Mouse (Mus musculus) ES-CJ7 (cell line): ENCODE data around the gene Dnal4.

ENCODE experiments used
- DNase-seq: peaks from one replicate; pipeline ENCODE4 v3.0.0; 2011; ENCODE audit warnings: low read depth, low spot score

The Dnal4 gene

DNA sequence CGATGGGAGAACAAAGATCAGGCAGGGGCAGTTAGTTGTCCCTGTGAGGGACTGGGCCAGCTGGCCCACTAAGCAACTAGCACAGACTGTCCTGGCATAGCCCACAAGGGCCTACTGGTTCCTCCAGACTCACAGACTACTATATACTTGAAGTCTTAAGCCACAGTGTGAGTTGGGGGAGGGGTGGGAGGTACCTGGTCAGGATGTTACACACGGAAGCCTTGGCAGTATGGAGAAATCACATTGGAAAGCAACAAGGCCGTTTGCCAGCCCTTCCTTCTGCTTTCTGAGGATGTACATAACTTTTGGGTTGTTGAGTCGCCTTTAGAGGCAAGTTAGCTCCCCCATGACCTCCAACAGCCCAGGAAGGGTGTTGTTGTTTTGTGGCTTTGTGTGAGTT, 44.0 kb downstream of the Dnal4 start:
- DNase-seq = no peak

DNA sequence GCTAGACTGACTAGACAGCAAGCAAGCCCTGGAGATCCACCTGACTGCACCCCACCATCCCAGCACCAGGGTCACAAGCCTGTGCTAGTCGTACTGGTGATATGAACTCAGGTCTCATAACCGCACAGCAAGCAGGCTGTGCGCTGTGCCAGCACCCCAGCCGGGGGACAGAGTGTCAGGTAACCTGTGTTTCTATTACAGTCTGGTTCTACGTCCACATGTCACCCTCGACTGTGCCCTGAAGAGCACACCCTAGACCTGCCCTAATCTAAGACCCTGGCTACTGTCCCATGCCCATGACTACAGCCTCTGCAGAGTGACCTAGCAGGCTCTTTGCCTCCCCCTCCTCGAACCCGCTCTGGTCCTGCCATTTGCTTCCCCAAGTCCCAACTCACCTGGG, 44.5 kb downstream of the Dnal4 start:
- no peak for DNase-seq

DNA sequence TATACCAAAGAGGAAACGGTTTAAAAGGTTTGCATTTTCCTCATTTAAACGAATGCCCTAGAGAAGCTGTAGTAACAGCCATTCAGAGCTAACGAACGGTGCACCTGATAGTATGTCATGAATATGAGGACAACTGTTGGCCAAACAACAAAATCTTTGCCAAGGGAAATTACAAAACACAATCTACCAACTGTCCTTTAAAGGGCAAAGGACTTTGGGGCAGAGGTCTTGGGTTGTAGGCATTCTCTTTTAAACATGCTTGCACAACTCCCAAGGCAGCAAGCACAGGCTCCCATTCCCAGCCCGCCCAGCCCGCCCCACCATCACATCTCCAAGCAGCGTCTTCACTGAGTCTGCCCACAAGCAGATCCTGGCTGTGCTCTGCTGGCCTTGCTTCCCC, 46.1 kb downstream of the Dnal4 start:
- no peak for DNase-seq

DNA sequence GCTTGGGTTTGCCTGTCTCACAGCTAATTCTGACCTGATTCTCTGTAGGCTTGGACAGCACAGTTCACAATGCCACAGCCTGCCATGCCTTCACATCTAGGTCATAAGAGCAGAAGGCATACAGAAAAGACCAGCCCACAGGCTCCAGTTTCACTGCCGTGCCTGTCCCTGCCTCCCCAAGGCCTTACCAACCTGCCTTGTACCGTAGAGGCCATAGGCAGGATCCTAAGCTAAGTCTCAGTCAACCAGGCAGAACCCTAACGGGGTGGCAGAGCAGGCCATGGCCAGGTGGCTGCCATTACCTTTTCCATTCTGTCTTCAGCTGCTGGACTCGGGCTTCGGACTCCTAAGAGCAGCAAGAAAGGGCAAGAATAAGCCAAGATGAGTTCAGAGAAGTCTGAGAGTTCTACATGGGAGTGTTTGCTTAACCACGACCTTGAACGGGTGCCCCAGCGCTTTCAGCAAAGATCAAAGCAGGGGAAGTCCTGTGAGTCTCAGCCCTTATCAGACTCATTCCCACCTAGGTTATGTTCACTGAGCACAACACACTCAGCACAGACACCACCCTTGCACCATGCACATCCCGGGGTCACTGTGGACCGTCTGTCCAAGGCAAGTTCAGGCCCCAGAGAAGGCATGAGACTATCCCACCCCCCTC, 48.8 kb downstream of the Dnal4 start:
- no peak for DNase-seq

DNA sequence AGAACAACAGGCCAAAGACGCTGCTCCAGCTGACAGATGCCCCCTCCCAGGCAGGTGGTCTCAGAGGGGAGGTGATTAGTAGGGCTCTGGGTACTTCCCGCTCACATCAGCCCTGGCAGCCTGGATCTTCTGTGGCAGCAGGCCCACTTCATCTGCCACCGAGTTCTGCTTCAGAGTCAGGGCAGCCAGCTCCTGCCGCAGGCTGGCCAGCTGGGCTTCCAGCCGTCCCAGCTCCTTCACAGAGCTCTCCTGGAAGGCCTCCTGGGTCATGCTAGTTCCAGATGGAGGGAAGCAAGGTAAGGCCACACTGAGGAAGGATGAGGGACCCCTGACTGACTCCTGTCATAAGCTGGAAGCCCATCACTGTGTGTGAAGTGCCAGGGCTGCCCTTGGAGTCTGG, 49.3 kb downstream of the Dnal4 start:
- no peak for DNase-seq

DNA sequence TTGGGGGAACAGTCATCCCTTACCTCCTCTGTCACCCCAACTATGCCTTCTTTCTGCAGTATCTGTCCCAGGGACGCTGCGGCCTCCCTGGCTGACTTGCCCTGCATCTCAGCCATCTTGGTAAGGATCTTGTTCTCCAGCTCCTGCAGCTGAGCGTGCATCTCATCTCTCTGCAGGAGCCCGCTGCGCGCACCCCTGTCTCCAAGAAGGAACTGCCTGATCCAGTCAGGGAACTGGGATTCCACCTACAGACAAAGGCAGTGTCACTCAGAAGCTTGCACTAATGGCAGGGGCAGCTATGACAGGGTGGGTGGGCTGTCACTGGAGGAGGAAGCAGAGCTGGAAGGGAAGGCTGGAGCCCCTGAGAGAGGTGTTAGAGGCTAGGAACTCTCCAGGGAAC, 49.8 kb downstream of the Dnal4 start:
- DNase-seq = no peak

DNA sequence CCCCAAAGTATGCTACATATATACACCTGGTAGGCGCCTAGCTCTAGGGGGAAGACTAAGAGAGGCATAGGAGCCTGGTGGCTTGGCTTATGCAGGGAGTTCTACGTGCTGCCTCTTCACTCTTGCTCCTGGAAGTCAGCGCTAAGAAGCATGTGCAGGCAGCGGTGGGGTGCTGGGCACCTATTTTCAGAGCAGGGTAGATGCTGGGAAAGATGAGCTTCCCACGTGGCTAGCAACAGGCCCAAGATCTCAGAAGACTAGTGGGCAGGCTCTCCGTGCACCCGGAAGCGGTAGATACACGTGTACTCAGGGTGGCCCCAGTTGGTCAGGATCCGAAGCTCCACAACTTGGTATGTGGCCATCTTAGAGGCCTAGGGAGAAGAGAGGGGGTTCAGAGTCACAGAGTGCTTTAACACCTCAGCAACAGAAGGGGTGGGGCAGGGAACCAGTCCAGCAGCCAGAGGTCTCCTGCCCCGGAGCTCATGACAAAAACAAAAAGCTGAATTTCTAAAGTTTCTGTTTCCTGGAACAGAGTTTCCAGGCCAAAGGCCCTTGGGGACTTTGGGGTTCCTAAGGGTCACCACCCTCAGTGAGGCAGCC, 52.4 kb downstream of the Dnal4 start:
- no peak for DNase-seq

DNA sequence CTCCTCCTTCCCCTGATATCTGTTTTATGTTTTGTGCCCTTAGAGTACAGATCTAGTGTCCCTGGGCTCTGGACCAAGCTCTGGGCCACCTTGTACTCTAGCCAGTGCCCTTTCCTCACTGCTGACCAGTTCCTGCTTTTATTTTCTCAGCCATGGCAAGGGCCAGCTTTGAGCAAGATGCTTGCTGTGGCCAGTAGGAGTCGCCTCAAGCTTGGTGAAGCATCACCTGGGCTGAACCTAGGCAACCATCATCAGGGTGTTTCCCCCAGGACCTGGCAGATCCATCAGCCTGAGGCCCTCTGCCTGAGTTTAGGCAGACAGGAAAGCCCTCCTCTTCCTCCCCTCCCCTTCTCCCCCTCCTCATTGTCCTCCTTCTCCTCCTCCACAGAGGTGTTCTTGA, 54.2 kb downstream of the Dnal4 start:
- peak; percentile 53 for DNase-seq

DNA sequence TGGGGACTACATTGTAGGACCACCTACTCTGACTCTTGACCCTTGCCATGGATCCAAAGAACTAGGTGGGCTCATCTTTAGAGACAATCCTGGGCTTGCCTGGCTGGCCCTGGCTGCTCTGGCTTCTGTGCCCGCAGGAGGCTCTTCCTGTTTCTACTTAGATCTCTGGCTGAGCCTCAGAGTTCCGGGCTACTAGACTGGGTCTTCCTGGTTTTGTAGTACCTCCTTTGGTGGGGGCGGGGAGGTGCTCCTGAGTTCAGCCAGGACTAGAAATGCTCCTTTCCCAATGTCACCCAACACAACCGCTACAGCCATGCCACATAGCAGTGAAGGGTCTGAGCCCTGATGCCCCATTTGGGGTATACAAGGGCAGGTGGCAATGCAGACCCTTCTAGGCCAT, 56.9 kb downstream of the Dnal4 start:
- no peak for DNase-seq

DNA sequence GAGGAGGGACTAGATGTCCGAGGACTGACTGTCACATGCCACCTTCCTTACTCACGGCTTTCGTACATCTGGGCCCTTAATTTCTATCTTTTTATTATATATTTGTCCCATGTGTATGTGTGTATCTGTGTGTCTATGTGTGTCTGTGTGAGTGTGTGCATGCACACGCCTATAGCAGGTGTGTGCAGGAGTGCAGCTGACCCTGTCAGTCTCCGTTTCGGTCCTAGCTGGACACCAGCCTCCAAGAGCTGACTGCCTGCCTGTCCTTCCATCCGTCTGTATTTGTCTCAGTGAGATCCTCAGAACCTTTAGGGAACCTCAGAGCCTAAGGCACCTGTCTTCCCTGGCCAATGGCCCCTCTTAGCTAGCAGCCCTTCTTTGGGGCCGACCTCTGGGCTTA, 57.4 kb downstream of the Dnal4 start:
- no peak for DNase-seq

DNA sequence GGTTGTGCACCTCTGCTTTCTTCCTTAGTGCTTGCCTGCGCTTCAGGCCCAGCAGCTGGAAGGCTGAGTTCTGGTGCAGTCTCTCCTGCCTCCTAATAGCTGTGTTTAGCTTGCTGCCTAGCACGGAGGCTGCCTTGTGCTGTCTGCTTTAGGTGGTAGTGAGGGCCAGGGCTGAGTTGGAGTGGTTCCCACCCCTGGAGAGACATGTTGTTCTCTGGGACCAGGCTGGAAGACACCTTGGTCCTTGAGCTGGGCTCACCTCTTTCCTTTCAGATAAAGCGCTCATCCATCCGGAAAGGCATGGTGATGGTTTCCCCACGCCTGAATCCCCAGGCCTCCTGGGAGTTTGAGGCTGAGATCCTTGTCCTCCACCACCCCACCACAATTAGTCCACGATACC, 60.9 kb downstream of the Dnal4 start:
- DNase-seq = no peak

DNA sequence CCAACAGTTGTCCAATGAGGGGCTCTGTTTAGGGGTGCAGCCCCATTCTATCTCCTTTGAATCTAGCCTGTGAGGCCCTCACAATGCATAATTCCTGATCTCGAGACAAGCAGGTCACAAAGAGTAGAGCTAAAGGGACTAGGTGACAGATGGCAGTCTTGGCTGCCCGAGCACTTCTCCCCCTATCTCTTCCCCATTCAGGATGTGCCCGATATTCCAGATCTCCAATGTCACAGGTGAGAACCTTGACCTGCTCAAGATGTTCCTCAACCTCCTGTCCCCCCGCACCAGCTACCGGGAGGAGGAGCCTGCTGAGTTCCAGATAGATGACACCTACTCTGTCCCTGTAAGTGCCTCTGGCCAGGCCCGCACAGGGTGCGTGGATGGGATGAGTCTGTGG, 62.0 kb downstream of the Dnal4 start:
- DNase-seq = no peak
